Mouse (Mus musculus) C2C12 (cell line): ENCODE data around the gene Kdelc2.

ENCODE experiments used
- CTCF ChIP-seq: IDR thresholded peaks from one replicate; pipeline ENCODE4 v1.5.1; 2011; ENCODE audit not compliant: control insufficient read depth, insufficient read depth, insufficient read length
- MAX ChIP-seq: IDR thresholded peaks from one replicate; pipeline ENCODE4 v1.6.1; 2011; ENCODE audit warnings: mild to moderate bottlenecking, control low read depth
- MYOG ChIP-seq: IDR thresholded peaks from one replicate; pipeline ENCODE4 v1.6.1; 2011; ENCODE audit not compliant: control insufficient read depth, insufficient read length; ENCODE audit errors: extremely low read depth
- USF1 ChIP-seq: IDR thresholded peaks from one replicate; pipeline ENCODE4 v1.6.1; 2011; ENCODE audit warnings: low read depth, mild to moderate bottlenecking, control low read depth, moderate library complexity

DNA sequence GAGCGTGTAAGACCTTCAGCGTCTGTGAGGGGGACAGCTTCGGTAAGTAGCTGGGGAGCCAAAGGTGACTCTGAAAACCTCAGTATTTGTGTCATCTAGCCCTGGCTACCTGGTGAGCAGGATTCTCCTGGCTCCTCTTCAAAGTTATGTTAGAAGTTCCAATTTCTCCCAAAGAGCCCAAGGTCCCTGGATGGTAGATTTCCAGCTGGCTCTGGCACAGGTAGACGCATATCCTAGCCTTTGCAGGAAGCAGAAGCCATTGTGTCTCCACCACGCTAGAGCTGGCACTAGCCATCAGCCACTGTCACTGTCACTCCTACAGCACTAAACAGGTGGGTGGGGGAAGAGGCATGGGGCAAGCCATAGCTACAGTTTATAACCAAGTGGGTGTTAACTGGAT, 30.7 kb upstream of the Kdelc2 start:
- TF ChIP-seq CTCF (no peak), MYOG (no peak), MAX (no peak), USF1 (no peak)
